21 mouse cellular contexts compared by ENCODE assay signal in genomic region chr2:168527430-168527792, GRCm38 (mm10).
A peak's percentile ranks its signal among the peaks of the same experiment; 100 is the strongest.
DNase-seq lines count a peak whose midpoint lies in the region; ATAC-seq and TF ChIP-seq lines count a peak whose summit lies in the region.
"Had no signal": no experiment of that assay in that cellular context is flagged by ENCODE, and none has a peak within 500 bp of the region (broad histone marks: within the 10 kb centered on the region; RNA-seq: fewer than 3 reads in every experiment).

No protein-coding gene starts in this region.

- no peak overlapping the region for H3K9ac ChIP-seq in intestine, postnatal 0 days (ENCODE audit: low read depth, low read length)
- no peak overlapping the region for H3K9ac ChIP-seq in limb, embryonic 13.5 days
- H3K9ac ChIP-seq: embryonic facial prominence, embryonic 12.5 days; forebrain, embryonic 12.5 days; forebrain, postnatal 0 days; heart, embryonic 12.5 days; hindbrain, embryonic 14.5 days had no signal

- peak overlapping the region; percentile 40; the same call in 1 of the 2 replicates for H3K27ac ChIP-seq in gastrocnemius, adult 2 months
- peak overlapping the region; percentile 24; the same call in 1 of the 2 replicates for H3K27ac ChIP-seq in intestine, postnatal 0 days (ENCODE audit: low read depth, low read length)
- H3K27ac ChIP-seq in limb, embryonic 13.5 days, result 0 out of 2 replicates have a peak overlapping the region, but pooled peaks have one; percentile 28
- H3K27ac ChIP-seq in heart, embryonic 10.5 days, result no peak overlapping the region
- H3K27ac ChIP-seq: embryonic facial prominence, embryonic 12.5 days; forebrain, embryonic 12.5 days; hindbrain, embryonic 10.5 days; hindbrain, embryonic 14.5 days had no signal

- DNase-seq in adrenal gland, postnatal 10 days, result peak; percentile 59
- DNase-seq in adrenal gland, postnatal 25 days, result no peak
- DNase-seq in gastrocnemius, adult 2 months, result no peak
- DNase-seq in gastrocnemius, adult 18-20 months (ENCODE audit: low spot score), result no peak
- DNase-seq in spleen, postnatal 4 days (ENCODE audit: low spot score in 2 of 2), result no peak
- DNase-seq in heart, embryonic 10.5 days (ENCODE audit: low spot score), result no peak
- DNase-seq: cerebellum, adult 9-10 months; cerebellum, postnatal 25 days; forebrain, postnatal 0 days; gastrocnemius, postnatal 10 days; heart, adult 18-20 months; kidney, adult 18-20 months had no signal

- H3K4me2 ChIP-seq in intestine, postnatal 0 days (replicated peaks; ENCODE audit: low read depth), result no peak overlapping the region
- H3K4me2 ChIP-seq in limb, embryonic 13.5 days (replicated peaks), result no peak overlapping the region
- H3K4me2 ChIP-seq: embryonic facial prominence, embryonic 12.5 days; forebrain, embryonic 12.5 days; heart, embryonic 12.5 days; hindbrain, embryonic 14.5 days had no signal

- intact Hi-C loops in gastrocnemius, adult 2 months (cut with DNase I), result loop anchor here (5.0 kb wide), 1 partner anchor 60 kb away; no protein-coding TSS in a partner anchor

- H3K36me3 ChIP-seq in intestine, postnatal 0 days (ENCODE audit: control insufficient read depth, insufficient read depth), result no peaks in the 10 kb centered on the region; the same call in 1 of the 2 replicates
- H3K36me3 ChIP-seq in limb, embryonic 13.5 days, result peaks cover 8% of the 10 kb centered on the region; the same call in 1 of the 2 replicates
- H3K36me3 ChIP-seq in heart, embryonic 10.5 days, result no peaks in the 10 kb centered on the region; the same call in 1 of the 2 replicates
- H3K36me3 ChIP-seq: embryonic facial prominence, embryonic 12.5 days; hindbrain, embryonic 10.5 days had no signal

- no peak overlapping the region for H3K4me3 ChIP-seq in gastrocnemius, adult 2 months
- H3K4me3 ChIP-seq in intestine, postnatal 0 days (ENCODE audit: low read depth, low read length), result no peak overlapping the region
- no peak overlapping the region for H3K4me3 ChIP-seq in limb, embryonic 13.5 days
- H3K4me3 ChIP-seq in heart, embryonic 10.5 days, result no peak overlapping the region
- H3K4me3 ChIP-seq: embryonic facial prominence, embryonic 12.5 days; forebrain, embryonic 12.5 days; heart, embryonic 12.5 days; hindbrain, embryonic 10.5 days had no signal

- 71% methylated on average over 10 of the region's 10 CpGs for WGBS in intestine, postnatal 0 days
- WGBS in limb, embryonic 13.5 days, result 20% methylated on average over 10 of the region's 10 CpGs
- WGBS in heart, embryonic 10.5 days, result 87% methylated on average over 10 of the region's 10 CpGs

- no peaks in the 10 kb centered on the region for H3K9me3 ChIP-seq in intestine, postnatal 0 days (ENCODE audit: control insufficient read depth)
- 0 out of 2 replicates have a peak, but pooled peaks cover 7% of the 10 kb centered on the region for H3K9me3 ChIP-seq in limb, embryonic 13.5 days
- H3K9me3 ChIP-seq in heart, embryonic 10.5 days, result no peaks in the 10 kb centered on the region
- H3K9me3 ChIP-seq: embryonic facial prominence, embryonic 12.5 days; forebrain, embryonic 12.5 days had no signal

- H3K4me1 ChIP-seq in intestine, postnatal 0 days (replicated peaks; ENCODE audit: control insufficient read depth, insufficient read depth, low read length), result peaks cover 15% of the 10 kb centered on the region
- H3K4me1 ChIP-seq in limb, embryonic 13.5 days, result peaks cover 55% of the 10 kb centered on the region
- H3K4me1 ChIP-seq in heart, embryonic 10.5 days, result peaks cover 24% of the 10 kb centered on the region

- no peak for ATAC-seq in intestine, postnatal 0 days
- ATAC-seq in limb, embryonic 13.5 days (ENCODE audit: low FRiP score, low read depth), result no peak
- ATAC-seq: activated CD4-positive, CD25-positive, alpha-beta regulatory T cell, adult 4 months; forebrain, postnatal 0 days; Patski had no signal

- TF ChIP-seq CTCF in gastrocnemius, adult 2 months (IDR thresholded peaks at IDR 0.05), result no peak
- TF ChIP-seq CTCF in intestine, postnatal 0 days (IDR thresholded peaks at IDR 0.05; ENCODE audit: low read depth), result no peak

- no peaks in the 10 kb centered on the region for H3K27me3 ChIP-seq in intestine, postnatal 0 days (replicated peaks; ENCODE audit: control insufficient read depth, insufficient read depth, low read length)
- peaks cover 5% of the 10 kb centered on the region; the same call in 1 of the 2 replicates for H3K27me3 ChIP-seq in limb, embryonic 13.5 days
- H3K27me3 ChIP-seq in heart, embryonic 10.5 days (ENCODE audit: insufficient read depth, poor library complexity, severe bottlenecking), result peaks cover 68% of the 10 kb centered on the region
- H3K27me3 ChIP-seq: embryonic facial prominence, embryonic 12.5 days; Patski had no signal
